Mouse (Mus musculus) liver, adult 2 months (tissue): ENCODE results near the gene Ptch1. TPM values are rescaled to one million over a fixed set of nuclear protein-coding genes. Genes with fewer than 3 reads are reported as not detected.

Source experiments
- DNase-seq: peaks from one replicate; pipeline ENCODE4 v3.0.0-alpha.2; 2011; ENCODE audit warnings: low read depth, low spot score; ENCODE audit errors: extremely low read depth
- H3K27ac ChIP-seq: fragments of 200-500 bp; replicated peaks from 2 replicates; pipeline ENCODE4 v1.5.1; 2012; ENCODE audit warnings: low read depth, mild to moderate bottlenecking, control low read depth, inconsistent platforms, low read length; ENCODE audit not compliant: insufficient read depth
- H3K27me3 ChIP-seq: fragments of 200-500 bp; 2 replicates; pipeline ENCODE4 v1.6.1; 2012; ENCODE audit warnings: mild to moderate bottlenecking, moderate library complexity, low read length, inconsistent platforms; ENCODE audit not compliant: control insufficient read depth, insufficient read depth
- H3K36me3 ChIP-seq: fragments of 200-500 bp; 2 replicates; pipeline ENCODE4 v1.6.1; 2012; ENCODE audit warnings: low read length, inconsistent platforms; ENCODE audit not compliant: control insufficient read depth, insufficient read depth
- H3K4me1 ChIP-seq: fragments of 200-500 bp; 2 replicates; pipeline ENCODE4 v1.6.1; 2011; ENCODE audit warnings: low read length; ENCODE audit not compliant: control insufficient read depth, insufficient read depth
- H3K4me3 ChIP-seq: fragments of 200-500 bp; 2 replicates; pipeline ENCODE4 v1.5.1; 2011; ENCODE audit warnings: low read depth, mild to moderate bottlenecking, control low read depth, low read length, moderate library complexity; ENCODE audit not compliant: insufficient read depth
- H3K79me2 ChIP-seq: fragments of 200-500 bp; 2 replicates; pipeline ENCODE4 v1.6.1; 2012; ENCODE audit warnings: inconsistent platforms, mild to moderate bottlenecking, low read length, moderate library complexity; ENCODE audit not compliant: control insufficient read depth, insufficient read depth
- H3K9ac ChIP-seq: fragments of 200-500 bp; 2 replicates; pipeline ENCODE4 v1.6.1; 2012; ENCODE audit warnings: low read depth, mild to moderate bottlenecking, control low read depth, inconsistent platforms, low read length
- CTCF ChIP-seq: fragments of 200-500 bp; IDR thresholded peaks from 2 replicates; pipeline ENCODE4 v1.5.1; 2011; ENCODE audit warnings: low read depth, low read length, control low read depth
- POLR2A ChIP-seq: fragments of 200-500 bp; IDR thresholded peaks from 2 replicates; pipeline ENCODE4 v1.6.1; 2011; ENCODE audit warnings: low read length, control low read depth; ENCODE audit not compliant: insufficient read depth; ENCODE audit errors: extremely low read depth
- WGBS: fragments of 180-500 bp; shearing (Covaris S2); methylation state at CpG from one replicate; pipeline ENCODE4 v1.1.7; 2018; 5-methylcytosine and 5-hydroxymethylcytosine counted together
- polyA plus RNA-seq: library from polyadenylated mRNA; depleted of rRNA; stranded (reverse); fragments of >200 nt; gene quantifications from 2 replicates; pipeline ENCODE4 v1.2.3, GENCODE M21; 2012; rRNA removed
- total RNA-seq: library from RNA; depleted of rRNA; stranded (reverse); fragments of >200 nt; gene quantifications from 2 replicates; pipeline ENCODE4 v1.2.3, GENCODE M21; 2014; rRNA removed

Ptch1 gene
- total and polyA plus RNA-seq, 2 experiments, result 7.5 to 9.3 TPM

DNA sequence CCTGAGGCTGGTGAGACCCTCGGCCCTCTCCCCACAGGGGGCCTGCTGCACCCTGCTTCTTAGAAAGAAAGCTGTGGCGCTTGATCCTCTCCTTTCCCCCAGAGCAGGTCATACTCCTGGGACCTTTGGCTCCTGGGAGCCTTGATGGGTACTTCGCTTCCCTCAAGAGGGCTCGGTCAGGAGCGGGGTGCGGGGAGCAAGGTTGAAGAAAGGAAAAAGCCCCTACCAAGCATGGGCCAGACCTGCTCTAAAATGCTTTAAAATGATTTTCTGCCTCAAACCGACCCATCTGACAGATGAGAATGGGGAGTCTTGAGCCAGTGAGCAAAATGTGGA is 85.7 kb downstream of the Ptch1 start:
- Histone ChIP-seq H3K27ac (no peak overlapping the region), H3K9ac (no peak overlapping the region), H3K27me3 (no peaks in the 10 kb centered on the region), H3K79me2 (no peaks in the 10 kb centered on the region), H3K4me3 (no peak overlapping the region), H3K36me3 (no peaks in the 10 kb centered on the region), H3K4me1 (no peaks in the 10 kb centered on the region)
- no peak for DNase-seq
- 73% methylated on average over 7 of the region's 7 CpGs for WGBS
- TF ChIP-seq CTCF (no peak), POLR2A (no peak)

GRCm38 (mm10) chr13:63486791-63487706 is 86.3 kb downstream of the Ptch1 start:
- Histone ChIP-seq H3K4me1 (no peaks in the 10 kb centered on the region), H3K9ac (no peak overlapping the region), H3K27ac (no peak overlapping the region), H3K27me3 (no peaks in the 10 kb centered on the region), H3K4me3 (no peak overlapping the region), H3K36me3 (no peaks in the 10 kb centered on the region), H3K79me2 (no peaks in the 10 kb centered on the region)
- TF ChIP-seq CTCF (no peak), POLR2A (no peak)
- 62% methylated on average over 18 of the region's 18 CpGs for WGBS
- no peak for DNase-seq

DNA sequence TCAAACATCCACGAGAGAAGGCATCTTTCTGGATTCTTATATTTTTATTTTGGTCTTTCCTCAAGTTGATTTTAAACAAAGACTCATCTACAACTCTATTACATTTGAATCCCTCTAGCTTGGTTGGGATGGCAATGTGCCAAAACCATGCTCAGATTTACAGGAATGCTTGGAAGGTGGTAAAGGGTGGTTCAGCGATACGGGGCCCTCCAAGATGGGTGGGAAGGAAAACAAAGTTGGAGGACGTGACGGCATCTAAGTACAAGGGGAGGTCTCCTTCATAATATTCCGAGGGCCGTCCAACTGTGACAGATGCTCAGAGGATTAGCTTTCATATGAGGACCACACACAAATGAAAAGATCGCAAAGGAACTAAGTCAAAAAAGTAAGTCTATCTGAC is 98.0 kb downstream of the Ptch1 start:
- 93% methylated on average over 8 of the region's 8 CpGs for WGBS
- Histone ChIP-seq H3K27me3 (no peaks in the 10 kb centered on the region), H3K79me2 (no peaks in the 10 kb centered on the region), H3K4me3 (no peak overlapping the region), H3K36me3 (no peaks in the 10 kb centered on the region), H3K27ac (no peak overlapping the region), H3K9ac (no peak overlapping the region), H3K4me1 (no peaks in the 10 kb centered on the region)
- TF ChIP-seq CTCF (no peak), POLR2A (no peak)
- no peak for DNase-seq

Other genes with a start within 250 kb of the Ptch1 start
- 4.6 and 6.1 TPM in 2 replicates for gene Fancc, start 76.3 kb downstream of the Ptch1 start, total RNA-seq
- gene Fancc, start 76.3 kb downstream of the Ptch1 start, polyA plus RNA-seq, result 3.4 and 4.0 TPM in 2 replicates
- 13.8 and 14.0 TPM in 2 replicates for gene Ercc6l2, start 241.6 kb upstream of the Ptch1 start, total RNA-seq
- gene Ercc6l2, start 241.6 kb upstream of the Ptch1 start, polyA plus RNA-seq, result 1.9 and 2.3 TPM in 2 replicates